Mouse (Mus musculus) heart, postnatal 25 days (tissue): ENCODE results near the gene Gm9999. TPM values are rescaled to one million over a fixed set of nuclear protein-coding genes. Genes with fewer than 3 reads are reported as not detected.
"Not testable (repeated sequence)": the region's sequence is repeated elsewhere in the genome, so short reads cannot be mapped to it uniquely, and the experiment has no call there.

Experiments
- DNase-seq: peaks from one replicate; pipeline ENCODE4 v3.0.0; 2022; ENCODE audit warnings: low spot score
- intact Hi-C: fragments of 180-260 bp; cut with DNase I; formaldehyde crosslinking; loops from one replicate; pipeline ENCODE4 v1.15.1; 2025
- total RNA-seq, 2 experiments: library from RNA; stranded (reverse); gene quantifications; 2 replicates each; pipeline ENCODE4 v1.2.3; 2021

The Gm9999 gene
- total RNA-seq, 2 experiments from 2014 or later, result not detected

GRCm38 (mm10) chr7:47022482-47022881 lies 39.1 kb downstream of the Gm9999 start:
- intact Hi-C loops, result no loop called here
- no peak for DNase-seq

- intact Hi-C loops, result loop anchor here (1.0 kb wide), 2 partner anchors 58 to 127 kb away; no protein-coding TSS in a partner anchor
- peak; percentile 35 for DNase-seq
Observed at GRCm38 (mm10) chr7:47023530-47023929, 40.1 kb downstream of the Gm9999 start.

GRCm38 (mm10) chr7:47024454-47024853 lies 41.1 kb downstream of the Gm9999 start:
- intact Hi-C loops, result loop anchor here (2.0 kb wide), 1 partner anchor 28 kb away; no protein-coding TSS in a partner anchor

GRCm38 (mm10) chr7:47025429-47025828 lies 42.0 kb downstream of the Gm9999 start:
- no peak for DNase-seq
- intact Hi-C loops, result loop anchor here (2.0 kb wide), 1 partner anchor 27 kb away; no protein-coding TSS in a partner anchor

More at GRCm38 (mm10) chr7:47024454-47024853, 41.1 kb downstream of the Gm9999 start:
- no peak for DNase-seq

GRCm38 (mm10) chr7:47026899-47027298 lies 43.5 kb downstream of the Gm9999 start:
- DNase-seq, intact Hi-C loops: not testable (repeated sequence)

- no peak for DNase-seq
- intact Hi-C loops, result no loop called here
Observed at GRCm38 (mm10) chr7:47027520-47027919, 44.1 kb downstream of the Gm9999 start.

GRCm38 (mm10) chr7:47030517-47031193 lies 47.3 kb downstream of the Gm9999 start:
- intact Hi-C loops, result no loop called here
- no peak for DNase-seq

GRCm38 (mm10) chr7:47031371-47031770 lies 48.0 kb downstream of the Gm9999 start:
- intact Hi-C loops, result no loop called here
- DNase-seq, result no peak

- no peak for DNase-seq
- intact Hi-C loops, result no loop called here
Observed at GRCm38 (mm10) chr7:47034785-47035384, 51.5 kb downstream of the Gm9999 start.

- intact Hi-C loops, result no loop called here
- DNase-seq, result no peak
Observed at GRCm38 (mm10) chr7:47035426-47035825, 52.0 kb downstream of the Gm9999 start.

Other genes starting within 250 kb of the Gm9999 start
- not detected for gene Saa1, start 240.6 kb upstream of the Gm9999 start, total RNA-seq
- gene Saa2, start 231.8 kb upstream of the Gm9999 start, total RNA-seq, result not detected
- gene Hps5, start 187.5 kb upstream of the Gm9999 start, total RNA-seq, result 10 to 100 TPM in 1 of 2 experiments, 1 to 10 TPM in 1; 8.6 to 10.5 TPM
- 10 to 100 TPM; 15.7 to 16.9 TPM for gene Gtf2h1, start 187.5 kb upstream of the Gm9999 start, total RNA-seq
- 100 to 1,000 TPM; 799 to 856 TPM for gene Ldha, start 142.1 kb upstream of the Gm9999 start, total RNA-seq
- not detected for gene Ldhc, start 122.4 kb upstream of the Gm9999 start, total RNA-seq
- gene Tsg101, start 63.6 kb upstream of the Gm9999 start, total RNA-seq, result 10 to 100 TPM; 62.1 to 64.8 TPM
- gene Uevld, start 25.1 kb upstream of the Gm9999 start, total RNA-seq, result 10 to 100 TPM in 1 of 2 experiments, 1 to 10 TPM in 1; 8.2 to 10.8 TPM
- gene Spty2d1, start 24.8 kb downstream of the Gm9999 start, total RNA-seq, result 1 to 10 TPM; 7.3 to 7.9 TPM
- 10 to 100 TPM; 23.7 to 31.8 TPM for gene Tmem86a, start 67.0 kb downstream of the Gm9999 start, total RNA-seq
- gene Ptpn5, start 150.1 kb downstream of the Gm9999 start, total RNA-seq, result not detected
- not detected for gene Mrgpra6, start 221.3 kb downstream of the Gm9999 start, total RNA-seq